Mouse (Mus musculus): Measurements from ENCODE around the gene Diras2.
"Not testable (repeated sequence)": the region's sequence is repeated elsewhere in the genome, so short reads cannot be mapped to it uniquely, and the experiment has no call there.

Diras2 gene

DNA sequence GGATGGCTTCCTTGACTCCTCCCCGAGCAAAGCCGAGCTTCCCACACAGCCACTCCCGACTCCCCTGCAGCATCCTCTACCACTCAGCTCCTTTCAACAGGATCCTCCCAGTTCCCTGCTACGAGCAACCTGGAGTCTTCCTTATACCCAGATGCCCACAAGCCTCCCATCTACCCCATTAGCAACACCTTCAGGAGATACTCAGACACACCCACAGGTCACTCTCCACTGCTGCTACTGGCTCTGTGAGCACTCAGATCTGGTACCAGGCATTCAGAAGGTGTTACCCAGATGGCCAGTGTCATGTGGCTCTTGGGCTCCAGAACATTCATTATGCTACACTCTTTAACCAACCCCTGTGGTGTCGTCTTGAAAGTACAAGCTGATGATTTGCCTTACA lies 11.7 kb downstream of the Diras2 start:
- no peak for DNase-seq (ENCODE audit: low spot score in 2 of 2)

DNA sequence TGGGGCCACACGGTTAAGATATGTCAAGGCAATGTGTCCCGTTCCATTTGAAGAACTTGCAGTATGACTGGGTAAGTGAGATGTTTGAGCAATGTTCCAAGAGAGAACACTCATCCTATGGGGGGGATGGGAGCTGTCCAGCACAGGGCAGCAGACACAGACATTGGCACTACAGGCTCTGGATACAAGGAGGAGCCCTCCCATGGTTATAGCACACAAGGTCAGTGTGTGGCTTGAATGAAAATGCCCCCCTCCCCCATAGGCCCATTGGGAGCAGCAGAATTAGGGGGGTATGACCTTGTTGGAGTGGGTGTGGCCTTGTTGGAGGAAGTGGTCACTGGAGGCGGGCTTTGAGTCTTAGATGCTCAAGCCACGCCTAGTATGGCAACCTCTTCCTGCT lies 12.7 kb downstream of the Diras2 start:
- no peak for DNase-seq (ENCODE audit: low spot score in 2 of 2)

DNA sequence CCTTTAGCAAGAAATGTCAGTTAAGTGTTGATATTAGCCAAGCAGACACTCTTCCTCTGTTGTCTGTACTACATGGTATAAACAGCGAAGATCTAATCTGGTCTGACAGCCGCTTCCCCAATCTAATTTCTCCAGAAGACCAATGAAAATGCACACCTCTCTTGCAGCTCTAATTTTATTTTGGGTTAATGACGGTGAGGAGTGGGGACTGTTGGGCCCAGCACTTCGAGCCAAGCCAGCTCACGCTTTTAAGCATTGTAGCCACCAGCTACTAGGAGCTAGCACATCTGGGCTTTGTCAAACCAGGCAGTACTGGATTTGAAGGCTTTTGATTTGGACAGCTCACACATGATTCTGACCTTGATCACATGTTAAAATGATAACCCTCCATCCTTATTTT lies 14.1 kb downstream of the Diras2 start:
- DNase-seq (ENCODE audit: low spot score in 2 of 2), result no peak

DNA sequence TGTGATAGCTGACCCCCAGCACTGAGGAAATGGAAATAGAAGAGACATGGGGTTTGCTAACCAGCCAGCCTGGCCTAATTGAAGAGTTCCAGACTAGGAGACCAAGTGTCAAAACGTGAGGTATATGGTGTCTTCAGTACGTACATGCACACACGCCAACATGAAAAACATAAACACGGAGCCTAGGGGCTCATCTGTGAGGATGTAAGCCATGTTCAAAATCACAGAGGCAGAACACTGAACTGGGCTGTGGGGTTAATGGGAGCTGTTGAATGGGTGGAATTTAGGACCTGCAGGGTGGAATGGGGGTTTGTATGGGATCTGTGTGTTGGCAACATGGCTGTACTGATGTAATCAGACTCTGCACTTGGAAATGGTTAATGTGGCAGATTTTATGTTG lies 14.5 kb downstream of the Diras2 start:
- no peak for DNase-seq (ENCODE audit: low spot score in 2 of 2)

DNA sequence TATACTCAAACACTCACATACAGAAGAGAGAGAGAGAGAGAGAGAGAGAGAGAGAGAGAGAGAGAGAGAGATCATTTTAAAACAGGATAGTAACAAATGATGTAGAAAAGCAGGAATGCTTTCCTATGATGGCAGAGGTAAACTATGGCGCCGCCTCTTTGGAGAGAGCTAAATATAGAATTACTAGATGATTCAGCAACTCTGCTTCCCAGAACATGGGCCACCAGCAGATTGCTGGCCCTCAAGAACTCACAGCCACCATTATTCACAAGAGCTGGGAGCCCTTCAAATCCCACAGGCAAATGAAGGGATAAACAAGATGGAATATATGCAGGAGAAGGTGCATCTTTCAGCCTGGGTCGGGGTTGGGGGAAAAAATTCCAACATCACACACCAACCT lies 15.0 kb downstream of the Diras2 start:
- no peak for DNase-seq (ENCODE audit: low spot score in 2 of 2)

DNA sequence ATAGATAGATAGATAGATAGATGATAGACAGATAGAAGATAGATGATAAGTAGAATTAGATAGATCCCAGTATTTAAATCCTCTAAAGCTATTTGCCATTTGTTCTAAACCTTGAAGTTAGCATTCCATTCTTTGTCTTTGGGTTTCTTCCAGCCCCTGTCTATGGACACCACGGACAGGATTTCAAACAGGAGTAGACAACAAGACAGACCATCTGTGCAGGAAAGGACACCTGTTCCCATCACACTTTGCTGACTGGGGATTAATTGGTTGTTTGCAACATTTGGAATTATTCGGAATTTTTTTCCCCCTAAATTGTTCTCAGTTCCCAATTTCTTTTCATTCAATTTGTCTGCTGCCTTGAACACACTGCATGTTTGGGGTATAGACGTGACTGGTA lies 17.5 kb downstream of the Diras2 start:
- DNase-seq (ENCODE audit: low spot score in 2 of 2), result no peak

DNA sequence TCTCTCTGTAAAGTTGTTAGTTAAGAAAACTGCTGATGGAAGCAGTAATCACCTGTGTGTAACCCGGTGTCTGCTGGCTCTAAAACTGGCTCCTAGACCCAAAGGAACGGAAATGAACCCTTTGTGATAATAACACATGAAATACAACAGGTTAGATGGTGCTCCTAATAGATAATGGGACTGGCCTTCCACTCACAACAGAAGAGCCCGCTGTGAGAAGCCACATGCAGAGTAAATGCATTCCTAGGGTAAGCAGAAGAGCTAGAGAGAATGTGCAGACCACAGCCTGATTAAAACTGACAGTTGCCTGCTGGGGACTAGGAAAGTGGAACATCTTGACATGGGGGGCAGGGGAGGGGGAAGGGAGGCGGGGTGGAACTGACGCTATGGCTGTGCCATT lies 18.7 kb downstream of the Diras2 start:
- no peak for DNase-seq (ENCODE audit: low spot score in 2 of 2)

DNA sequence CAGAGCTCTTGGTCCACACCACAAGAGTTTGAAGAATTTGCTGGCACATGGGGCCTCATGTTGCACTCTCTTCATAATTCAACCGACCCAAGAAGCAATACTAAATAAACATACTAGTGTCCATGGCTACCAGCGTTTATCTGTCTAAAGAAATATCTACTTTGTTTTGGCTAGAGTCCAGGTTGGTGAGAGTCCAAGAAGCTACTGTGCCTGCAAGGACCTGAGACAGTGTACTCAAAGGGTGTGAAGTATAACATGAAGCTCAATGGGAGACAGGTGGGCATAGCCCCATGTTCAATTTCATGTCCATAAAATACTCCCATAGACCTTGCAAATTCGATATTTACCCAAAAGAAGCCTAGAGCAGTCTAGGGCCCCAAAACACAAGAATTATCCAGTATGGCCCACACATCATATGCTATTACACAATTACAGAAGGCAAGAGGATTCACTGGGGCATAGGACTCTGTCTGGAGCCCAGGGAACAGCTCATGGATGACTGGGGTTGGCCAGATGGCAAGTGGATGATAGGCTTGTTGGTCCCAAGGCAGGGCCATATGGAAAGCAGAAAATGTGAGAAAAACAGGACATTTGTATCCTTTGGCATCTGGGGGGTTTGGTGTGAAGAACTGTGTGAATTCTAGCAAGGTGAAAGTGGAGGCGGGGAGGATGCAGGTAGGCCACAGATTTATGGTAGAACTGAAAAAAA lies 20.8 kb downstream of the Diras2 start:
- no peak for DNase-seq (ENCODE audit: low spot score in 2 of 2)

DNA sequence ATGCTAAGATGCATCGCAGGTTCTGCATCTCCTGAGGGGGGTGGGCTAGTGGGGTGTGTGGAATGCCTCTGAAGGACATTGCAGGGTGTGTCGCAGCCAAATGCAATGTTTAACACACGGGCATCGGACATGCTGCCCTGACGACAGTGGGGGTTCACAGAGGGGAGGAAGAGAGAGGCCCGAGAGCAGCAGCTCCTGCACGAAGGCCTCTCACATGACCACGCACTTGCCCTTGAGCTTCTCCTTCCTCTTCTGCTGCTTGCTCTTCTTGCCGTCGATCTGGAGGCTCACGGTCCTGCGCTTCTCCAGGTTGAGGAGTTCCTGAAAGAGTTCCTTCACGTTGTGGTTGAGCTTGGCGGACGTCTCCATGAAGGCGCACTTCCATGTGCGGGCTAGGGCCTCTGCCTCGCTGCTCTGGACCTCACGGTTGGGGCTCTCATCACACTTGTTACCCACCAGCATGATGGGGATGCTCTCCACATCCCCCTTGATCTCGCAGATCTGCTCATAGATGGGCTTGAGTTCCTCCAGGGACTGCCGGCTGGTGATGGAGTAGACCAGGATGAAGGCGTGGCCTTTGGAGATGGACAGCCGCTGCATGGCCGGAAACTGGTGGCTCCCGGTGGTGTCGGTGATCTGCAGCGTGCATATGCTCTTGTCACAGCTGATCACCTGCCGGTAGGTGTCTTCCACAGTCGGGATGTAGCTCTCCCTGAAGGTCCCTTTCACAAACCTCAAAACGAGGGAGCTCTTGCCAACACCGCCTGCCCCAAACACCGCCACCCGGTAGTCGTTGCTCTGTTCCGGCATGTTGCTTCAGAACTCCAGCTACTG lies 23.4 kb downstream of the Diras2 start:
- no peak for DNase-seq (ENCODE audit: low spot score in 2 of 2)

DNA sequence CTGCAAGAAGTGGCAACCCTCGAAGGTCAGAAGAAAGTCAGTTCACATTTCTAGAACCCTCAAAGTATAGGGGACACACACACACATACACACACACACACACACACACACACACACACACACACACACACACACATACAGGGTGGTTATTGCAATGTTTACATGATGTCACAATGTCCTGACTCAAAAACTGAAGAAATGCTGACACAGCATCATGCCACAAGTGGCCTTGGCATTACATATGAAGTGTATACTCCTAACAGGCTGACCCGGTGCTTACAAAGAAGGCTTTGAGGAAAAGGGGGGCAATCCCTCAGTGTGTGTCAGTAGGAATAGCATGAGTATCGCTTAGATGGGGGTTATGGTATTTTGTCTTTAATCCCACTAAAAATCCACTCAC lies 24.3 kb downstream of the Diras2 start:
- not testable (repeated sequence) for DNase-seq (ENCODE audit: low spot score in 2 of 2)

DNA sequence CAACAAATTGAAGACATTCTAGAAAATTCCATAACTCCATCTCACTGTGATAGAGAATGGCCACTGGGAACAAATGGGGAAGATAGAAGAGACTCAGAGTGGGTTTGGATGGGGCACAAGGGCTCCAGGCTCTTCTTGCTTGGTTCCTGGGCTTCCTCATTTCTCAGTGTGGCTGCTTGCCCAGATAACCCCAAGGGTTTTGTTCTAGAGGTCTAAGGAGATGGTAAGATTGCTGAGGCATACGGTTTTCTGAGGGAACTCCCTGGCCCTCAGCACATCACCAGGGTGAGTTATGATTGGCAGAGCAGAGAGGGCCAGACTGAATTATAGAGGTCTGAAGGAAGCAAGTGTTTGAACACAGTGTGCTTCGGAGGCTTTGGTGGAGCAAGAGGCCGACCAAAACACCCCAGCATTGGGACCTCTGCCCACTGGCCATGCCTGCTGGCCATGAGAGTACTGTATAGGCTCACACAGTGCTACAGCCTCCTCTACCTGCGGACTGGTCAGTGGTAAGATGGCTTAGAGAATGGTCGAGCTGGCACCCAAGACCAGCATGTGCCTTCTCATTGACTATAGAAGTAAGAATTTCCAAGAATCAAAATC lies 25.3 kb downstream of the Diras2 start:
- not testable (repeated sequence) for DNase-seq (ENCODE audit: low spot score in 2 of 2)

DNA sequence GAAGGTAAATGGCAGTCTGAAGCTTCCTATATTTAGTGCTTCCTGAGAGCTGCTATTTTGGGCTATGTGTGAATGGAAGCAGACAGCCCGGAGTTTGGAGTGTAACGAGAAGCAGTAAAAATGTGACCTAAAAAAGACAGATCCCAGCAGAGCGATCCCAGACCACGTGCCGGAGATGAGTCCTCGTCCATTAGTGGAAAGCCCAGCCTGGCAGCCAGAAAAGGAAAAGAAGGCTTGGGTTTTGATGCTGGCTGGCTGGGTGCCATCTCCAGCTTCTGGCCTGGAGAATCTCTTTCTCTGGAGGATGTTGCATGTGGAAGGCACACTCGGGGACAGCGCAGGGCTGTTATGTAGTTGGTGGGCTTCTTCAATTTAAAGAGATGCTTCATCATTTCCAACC lies 29.4 kb downstream of the Diras2 start:
- DNase-seq (ENCODE audit: low spot score in 2 of 2), result no peak

DNA sequence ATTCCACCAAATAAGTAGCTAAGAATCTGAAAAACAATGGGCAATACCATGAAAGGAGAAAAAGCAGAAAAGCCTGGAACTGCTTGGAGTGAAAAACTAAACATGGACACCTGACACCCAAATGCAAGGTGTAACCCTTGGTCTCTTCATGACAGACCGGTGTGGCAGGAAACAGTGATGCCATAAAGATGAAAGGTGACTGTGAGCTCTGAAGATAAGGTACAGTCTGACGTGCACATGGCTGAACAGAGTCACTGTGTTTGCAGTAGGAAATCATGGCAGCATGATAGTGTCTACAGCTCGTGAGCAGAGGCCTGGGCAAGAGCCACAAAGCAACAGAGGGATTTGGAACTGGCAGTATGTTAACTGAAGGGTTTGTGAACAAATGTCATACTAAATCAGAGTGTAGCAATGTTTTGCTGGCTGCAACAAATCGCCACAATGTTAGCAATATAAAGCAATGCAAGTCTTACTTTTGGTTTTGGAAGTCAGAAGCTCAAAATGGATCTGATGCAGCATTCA lies 34.0 kb downstream of the Diras2 start:
- no peak for DNase-seq (ENCODE audit: low spot score in 2 of 2)

DNA sequence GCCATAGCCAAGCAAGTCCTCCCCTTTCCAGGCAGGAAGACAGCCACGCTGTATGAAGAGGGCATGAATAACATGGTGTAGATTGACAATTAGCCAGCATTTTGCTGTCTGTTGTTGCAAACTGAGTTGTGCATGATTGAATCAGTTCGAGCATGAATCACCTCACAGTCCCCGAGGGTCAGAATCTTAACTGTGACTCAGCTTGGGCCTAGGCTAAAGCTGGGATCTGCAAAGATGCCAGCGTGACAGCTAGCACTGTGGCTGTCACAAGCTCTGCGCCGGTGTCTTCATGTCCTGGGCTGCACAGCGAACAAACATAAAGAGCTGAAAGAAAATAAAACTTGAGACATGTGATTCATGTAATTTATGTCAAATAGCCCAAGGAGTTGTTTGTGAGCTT lies 42.3 kb downstream of the Diras2 start:
- no peak for DNase-seq (ENCODE audit: low spot score in 2 of 2)

DNA sequence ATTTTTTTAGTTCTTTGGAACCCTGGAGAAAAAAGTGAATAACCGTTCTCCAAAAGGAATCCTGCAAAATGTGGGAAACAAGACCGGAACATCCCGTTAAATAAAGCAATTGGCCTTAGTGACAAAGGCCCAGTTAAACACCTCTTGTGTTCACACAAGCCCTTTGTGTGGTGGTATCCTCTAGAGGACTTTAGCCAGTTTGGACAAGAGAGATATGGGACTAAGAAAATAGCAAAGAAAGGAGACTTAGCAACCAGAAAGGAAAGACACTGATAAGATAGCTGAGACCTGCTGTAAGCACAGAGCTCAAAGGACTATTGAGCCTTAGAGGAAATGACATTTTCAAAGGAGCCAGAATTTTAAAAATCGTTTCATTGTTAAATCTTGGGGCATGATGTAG lies 47.0 kb downstream of the Diras2 start:
- no peak for DNase-seq (ENCODE audit: low spot score in 2 of 2)

DNA sequence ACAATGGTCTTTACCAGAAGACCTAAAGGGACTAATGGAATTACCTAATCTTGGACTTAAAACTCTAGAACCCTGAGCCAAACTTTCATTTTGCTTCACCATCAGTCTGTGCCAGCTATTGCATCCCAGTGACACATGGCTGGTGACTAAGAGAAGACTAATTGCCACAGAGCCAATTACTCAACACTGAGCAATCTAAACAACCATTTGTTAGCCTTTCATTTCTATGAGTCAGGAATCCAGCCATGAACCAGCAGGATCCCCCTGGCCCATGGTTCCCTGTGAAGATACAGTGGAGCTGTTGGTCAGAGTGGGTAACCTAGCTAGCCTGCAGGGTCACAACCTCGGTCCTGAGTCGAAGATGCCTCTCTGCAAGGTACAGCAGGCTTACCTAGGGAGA lies 49.3 kb downstream of the Diras2 start:
- DNase-seq (ENCODE audit: low spot score in 2 of 2), result no peak

DNA sequence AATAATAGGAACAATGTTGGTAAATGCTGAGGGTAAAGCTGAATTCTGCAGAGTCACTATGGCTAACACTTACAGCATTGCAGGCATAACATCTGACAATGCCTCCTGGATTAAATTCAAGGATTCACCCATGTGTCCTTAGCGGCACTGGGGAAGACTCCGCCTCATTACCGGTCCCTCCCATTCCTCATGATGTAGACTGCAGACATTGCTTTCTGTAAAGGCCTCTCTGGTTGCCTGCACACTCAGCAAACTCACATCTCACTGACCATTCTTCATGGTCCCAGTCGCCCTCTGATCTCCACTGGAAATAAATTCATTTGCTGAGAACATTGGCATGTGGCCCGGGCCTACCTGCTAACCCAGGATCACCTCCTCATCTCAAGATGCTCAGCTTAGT lies 51.9 kb downstream of the Diras2 start:
- no peak for DNase-seq (ENCODE audit: low spot score in 2 of 2)

DNA sequence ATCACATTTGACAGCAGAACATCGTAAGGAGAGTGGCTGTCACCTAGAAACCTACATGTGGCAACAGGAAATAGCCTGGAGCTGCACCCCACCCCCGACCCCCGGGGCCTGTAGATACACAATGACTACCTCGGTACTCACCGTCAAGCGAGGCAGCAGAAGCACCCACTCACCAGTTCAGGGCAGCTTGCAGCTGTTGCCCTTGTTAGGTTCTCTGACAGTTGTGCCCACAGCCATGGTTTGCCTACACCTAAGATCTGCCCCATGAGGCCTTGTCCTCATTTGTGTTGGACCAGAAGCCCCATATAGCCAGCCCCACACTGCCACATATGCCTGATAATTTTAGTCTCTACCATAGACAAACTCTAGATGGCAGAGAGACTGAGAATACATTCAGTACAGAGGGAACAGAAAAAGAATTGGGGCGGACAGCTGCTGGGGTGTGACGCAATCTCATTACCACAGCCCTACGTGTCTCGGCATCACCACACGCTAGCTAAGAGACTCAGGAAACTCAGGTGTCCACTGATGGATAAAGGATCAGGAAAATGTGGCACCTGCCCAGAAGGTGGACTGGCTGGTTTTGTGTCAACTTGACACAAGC lies 54.0 kb downstream of the Diras2 start:
- no peak for DNase-seq (ENCODE audit: low spot score in 2 of 2)

DNA sequence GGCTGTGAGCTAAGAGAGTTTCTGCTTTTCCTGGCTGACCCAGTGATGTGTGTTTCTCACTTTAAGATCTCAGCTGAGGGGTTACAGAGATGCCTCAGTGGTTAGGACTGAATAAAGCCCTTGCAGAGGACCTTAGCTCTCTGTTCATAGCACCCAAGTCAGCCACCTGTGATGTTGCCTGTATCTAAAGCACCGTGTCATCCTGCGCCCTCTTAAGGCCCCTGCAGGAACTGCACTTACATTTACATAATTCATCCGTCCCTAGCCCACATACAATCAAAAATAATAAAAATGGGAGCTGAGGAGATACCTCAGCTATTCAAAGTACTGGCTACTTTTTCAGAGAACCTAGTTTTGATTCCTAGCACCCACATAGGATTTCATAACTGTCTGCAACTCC lies 54.9 kb downstream of the Diras2 start:
- DNase-seq (ENCODE audit: low spot score in 2 of 2), result no peak

DNA sequence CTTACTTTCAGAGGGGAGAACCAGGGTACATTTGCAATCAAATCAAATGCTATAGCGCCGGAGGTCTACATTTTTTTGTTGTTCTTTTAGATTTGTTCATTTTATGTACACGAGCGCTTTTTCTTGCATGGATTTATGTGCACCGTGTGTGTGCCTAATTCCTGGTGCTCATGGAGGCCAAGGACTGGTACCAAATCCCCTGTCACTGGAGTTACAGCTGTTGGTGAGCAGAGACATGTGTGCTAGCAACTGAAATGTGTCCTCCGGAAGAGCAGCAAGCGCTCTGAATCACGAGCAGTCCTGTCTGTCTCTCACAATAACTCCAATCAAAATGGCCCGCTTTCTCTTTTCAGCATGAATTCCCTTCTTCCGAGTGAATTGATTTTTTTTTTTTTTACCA lies 55.8 kb downstream of the Diras2 start:
- no peak for DNase-seq (ENCODE audit: low spot score in 2 of 2)

DNA sequence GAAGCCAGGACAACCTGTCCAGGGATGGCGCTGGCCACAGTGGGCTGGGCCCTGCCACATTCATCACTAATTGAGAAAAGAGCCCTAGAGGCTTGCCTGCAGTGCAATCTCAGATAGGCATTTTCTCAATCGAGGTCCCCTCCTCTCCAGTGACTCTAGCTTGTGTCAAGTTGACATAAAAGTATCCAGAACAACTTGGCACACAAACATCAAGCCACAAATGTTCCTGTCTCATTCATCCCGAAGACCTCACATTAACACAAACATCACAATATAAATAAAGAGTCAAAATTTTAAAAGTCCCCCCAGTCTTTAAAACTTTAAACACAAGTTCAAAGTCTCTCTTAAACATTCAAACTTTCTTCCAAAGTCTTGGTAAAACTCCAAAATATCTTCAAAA lies 56.3 kb downstream of the Diras2 start:
- no peak for DNase-seq (ENCODE audit: low spot score in 2 of 2)
